Mouse (Mus musculus) liver, embryonic 14.5 days (tissue): Measurements from ENCODE around the gene Gzmm.

ENCODE experiments used
- CTCF ChIP-seq: IDR thresholded peaks from 2 replicates; pipeline ENCODE4 v1.5.1; 2016; ENCODE audit warnings: antibody characterized with exemption, low read depth, control low read depth
- EP300 ChIP-seq: IDR thresholded peaks from 2 replicates; pipeline ENCODE4 v1.6.1; 2016; ENCODE audit warnings: antibody characterized with exemption, low read depth

DNA sequence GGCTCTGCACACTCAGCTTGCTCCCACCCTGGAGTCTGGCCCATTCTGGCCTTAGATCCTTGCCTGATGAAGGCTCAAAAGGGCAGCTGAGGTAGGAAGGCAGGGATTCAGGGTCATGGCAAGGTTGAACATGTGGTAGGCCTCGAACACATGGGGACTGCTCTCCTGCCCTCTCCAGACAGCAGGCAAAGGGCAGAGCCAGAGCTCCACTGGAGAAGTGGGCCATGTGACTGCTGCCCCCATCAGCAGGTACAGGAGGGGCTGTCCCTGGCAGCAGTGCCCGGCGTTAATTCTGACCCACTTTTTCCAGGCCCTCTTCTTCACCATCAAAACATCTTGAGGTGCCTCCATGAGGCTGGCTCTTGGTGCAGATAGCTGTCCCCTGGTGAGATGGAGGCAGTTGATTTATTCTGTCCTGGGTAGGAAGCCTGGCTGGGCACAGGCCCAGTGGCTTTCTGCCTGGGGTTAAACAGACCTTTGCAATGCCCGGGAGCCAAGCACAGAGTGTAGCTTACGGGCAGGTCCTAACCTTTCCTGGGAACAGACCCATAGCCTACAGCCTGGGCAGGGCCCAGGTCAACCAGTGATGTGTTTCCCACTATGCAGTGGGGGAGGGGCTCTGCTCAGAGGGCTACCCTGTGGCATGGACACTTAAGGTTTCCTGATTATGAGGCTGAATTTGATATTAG lies 17.7 kb downstream of the Gzmm start:
- TF ChIP-seq CTCF, result no peak
- no peak for TF ChIP-seq EP300
